Mouse (Mus musculus): ENCODE results near the gene Ddx59. TPM values are rescaled to one million over a fixed set of nuclear protein-coding genes. Genes with fewer than 3 reads are reported as not detected.
A peak's percentile ranks its signal among the peaks of the same experiment; 100 is the strongest.

Ddx59 gene
- polyA plus RNA-seq, 1 experiment from 2014 or later, result 17.2 TPM

- Histone ChIP-seq H3K9me3 (no peaks in the 10 kb centered on the region), H3K4me3 (no peak overlapping the region), H3K9ac (no peak overlapping the region), H3K27ac (no peak overlapping the region), H3K27me3 (no peaks in the 10 kb centered on the region), H3K4me2 (no peak overlapping the region), H3K36me3 (no peaks in the 10 kb centered on the region), H3K4me1 (no peaks in the 10 kb centered on the region)
- 77% methylated on average over 5 of the region's 5 CpGs for WGBS
- ATAC-seq (ENCODE audit: borderline replicate concordance, extremely low read depth, low FRiP score, low TSS enrichment), result no peak
Observed at GRCm38 (mm10) chr1:136452421-136452820, 37.4 kb downstream of the Ddx59 start.

- Histone ChIP-seq H3K4me3 (no peak overlapping the region), H3K4me1 (no peaks in the 10 kb centered on the region), H3K27me3 (no peaks in the 10 kb centered on the region), H3K36me3 (no peaks in the 10 kb centered on the region), H3K27ac (no peak overlapping the region), H3K4me2 (no peak overlapping the region), H3K9ac (no peak overlapping the region), H3K9me3 (no peaks in the 10 kb centered on the region)
- ATAC-seq (ENCODE audit: borderline replicate concordance, extremely low read depth, low FRiP score, low TSS enrichment), result no peak
- WGBS, result 65% methylated on average over 17 of the region's 17 CpGs
Observed at GRCm38 (mm10) chr1:136455756-136456585, 40.9 kb downstream of the Ddx59 start.

- Histone ChIP-seq H3K9me3 (no peaks in the 10 kb centered on the region), H3K4me2 (no peak overlapping the region), H3K36me3 (no peaks in the 10 kb centered on the region), H3K4me3 (no peak overlapping the region), H3K27ac (no peak overlapping the region), H3K9ac (no peak overlapping the region), H3K27me3 (no peaks in the 10 kb centered on the region), H3K4me1 (no peaks in the 10 kb centered on the region)
- WGBS, result 69% methylated on average over 6 of the region's 6 CpGs
- ATAC-seq (ENCODE audit: borderline replicate concordance, extremely low read depth, low FRiP score, low TSS enrichment), result no peak
Observed at GRCm38 (mm10) chr1:136456741-136457140, 41.7 kb downstream of the Ddx59 start.

GRCm38 (mm10) chr1:136457403-136457802, 42.3 kb downstream of the Ddx59 start:
- Histone ChIP-seq H3K4me2 (no peak overlapping the region), H3K27ac (no peak overlapping the region), H3K36me3 (no peaks in the 10 kb centered on the region), H3K4me1 (no peaks in the 10 kb centered on the region), H3K27me3 (no peaks in the 10 kb centered on the region), H3K4me3 (no peak overlapping the region), H3K9ac (no peak overlapping the region), H3K9me3 (no peaks in the 10 kb centered on the region)
- WGBS, result 75% methylated on average over 4 of the region's 4 CpGs
- ATAC-seq (ENCODE audit: borderline replicate concordance, extremely low read depth, low FRiP score, low TSS enrichment), result no peak

DNA sequence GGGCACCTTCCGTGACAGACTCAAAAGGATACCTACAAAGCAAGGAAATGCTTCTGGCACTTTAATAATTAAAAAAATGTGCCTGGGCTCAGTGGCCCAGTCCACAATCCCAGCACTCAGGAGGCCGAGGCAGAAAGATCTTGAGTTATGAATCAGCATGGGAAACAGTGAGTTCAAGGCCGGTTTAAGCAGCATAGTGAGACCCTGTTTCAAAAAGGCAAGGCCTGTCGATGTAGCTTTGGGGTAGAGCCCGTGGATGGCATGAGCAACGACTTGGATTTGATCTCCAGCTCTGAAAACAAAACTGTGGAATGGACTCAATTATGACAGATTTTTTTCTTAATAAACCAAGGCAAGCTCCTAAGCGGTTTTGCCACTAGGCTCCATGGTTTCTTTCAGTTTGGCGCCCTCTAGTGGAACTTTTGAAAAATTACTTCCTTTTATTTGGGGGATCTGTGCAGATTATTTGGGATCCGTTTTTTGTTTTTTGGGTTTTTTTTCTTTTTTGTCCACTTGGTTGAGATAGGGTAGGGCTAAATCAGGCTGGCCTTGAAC, 43.7 kb downstream of the Ddx59 start:
- 30% methylated on average over 9 of the region's 9 CpGs for WGBS
- no peak overlapping the region for H3K4me3 ChIP-seq

GRCm38 (mm10) chr1:136462443-136462842, 47.4 kb downstream of the Ddx59 start:
- no peaks in the 10 kb centered on the region for H3K27me3 ChIP-seq
- peaks cover 9% of the 10 kb centered on the region for H3K4me1 ChIP-seq
- no peak for ATAC-seq (ENCODE audit: borderline replicate concordance, extremely low read depth, low FRiP score, low TSS enrichment)
- WGBS, result 39% methylated on average over 10 of the region's 10 CpGs
- no peak overlapping the region for H3K27ac ChIP-seq
- H3K9me3 ChIP-seq, result no peaks in the 10 kb centered on the region
- H3K4me2 ChIP-seq, result no peak overlapping the region
- no peak overlapping the region for H3K4me3 ChIP-seq
- no peak overlapping the region for H3K9ac ChIP-seq
- H3K36me3 ChIP-seq, result no peaks in the 10 kb centered on the region

More for the DNA sequence above, 43.7 kb downstream of the Ddx59 start:
- Histone ChIP-seq H3K36me3 (no peaks in the 10 kb centered on the region), H3K9ac (no peak overlapping the region), H3K4me1 (no peaks in the 10 kb centered on the region), H3K27ac (no peak overlapping the region), H3K4me2 (no peak overlapping the region), H3K9me3 (no peaks in the 10 kb centered on the region), H3K27me3 (no peaks in the 10 kb centered on the region)
- ATAC-seq (ENCODE audit: borderline replicate concordance, extremely low read depth, low FRiP score, low TSS enrichment), result no peak

DNA sequence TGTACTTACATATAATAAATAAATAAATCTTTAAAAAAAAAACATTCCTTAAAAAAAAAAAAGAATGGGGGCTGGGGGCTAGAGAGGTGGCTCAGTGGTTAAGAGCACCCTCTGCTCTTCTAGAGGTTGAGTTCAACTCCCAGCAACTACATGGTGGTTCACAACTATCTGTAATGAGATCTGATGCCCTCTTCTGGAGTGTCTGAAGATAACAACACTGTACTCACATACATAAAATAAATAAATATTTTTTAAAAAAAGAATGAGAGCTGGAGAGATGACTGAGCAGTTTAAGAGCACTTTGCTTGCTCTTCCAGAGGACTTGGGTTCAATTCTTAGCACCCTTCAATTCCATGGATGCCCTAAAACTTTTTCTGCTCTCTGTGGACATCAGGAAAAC, 50.1 kb downstream of the Ddx59 start:
- Histone ChIP-seq H3K9me3 (no peaks in the 10 kb centered on the region), H3K9ac (no peak overlapping the region), H3K4me1 (peaks cover 23% of the 10 kb centered on the region), H3K27me3 (no peaks in the 10 kb centered on the region), H3K27ac (no peak overlapping the region), H3K4me3 (no peak overlapping the region), H3K4me2 (no peak overlapping the region), H3K36me3 (peaks cover 17% of the 10 kb centered on the region)
- no peak for ATAC-seq (ENCODE audit: borderline replicate concordance, extremely low read depth, low FRiP score, low TSS enrichment)

DNA sequence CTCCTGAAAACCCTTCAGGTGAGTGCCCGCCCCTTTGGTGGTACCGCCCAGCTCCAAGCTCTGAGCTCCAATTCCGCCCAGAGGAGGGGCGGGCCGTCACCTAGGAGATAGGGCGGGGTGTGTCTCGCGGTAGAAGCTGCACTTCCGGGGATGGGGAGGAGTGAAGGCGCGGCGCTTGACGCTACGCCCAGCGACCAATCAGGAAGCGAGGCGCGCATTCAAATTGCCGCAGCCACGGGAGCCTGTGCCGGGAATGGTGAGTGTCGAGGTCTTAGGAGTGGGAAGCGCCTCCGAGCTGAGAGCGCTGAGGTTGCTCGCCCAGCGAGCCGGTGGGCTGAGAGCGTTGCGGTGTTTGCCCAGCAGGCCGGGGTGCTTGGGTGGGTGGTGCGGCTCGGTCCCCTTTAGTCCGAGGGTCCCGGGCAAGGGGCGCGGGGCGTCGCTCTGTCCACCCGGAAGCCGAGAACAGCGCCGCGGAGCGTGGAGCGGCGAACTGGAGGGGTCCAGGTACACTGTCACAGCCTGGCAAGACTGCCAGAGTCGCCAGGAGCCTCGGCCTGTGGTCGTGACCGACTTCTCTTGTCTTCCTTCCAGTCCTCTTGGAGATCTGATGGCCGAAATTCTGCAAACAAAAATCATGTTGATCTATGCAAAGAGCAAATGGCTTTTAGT, 51.2 kb downstream of the Ddx59 start, which contains the start of gene Kif14:
Gene Kif14 (plus strand): TSS at position 201 of the 669 bp plus-strand sequence.
- H3K4me1 ChIP-seq, result peaks cover 27% of the 10 kb centered on the region
- ATAC-seq (ENCODE audit: borderline replicate concordance, extremely low read depth, low FRiP score, low TSS enrichment), result peak; percentile 99
- 0 out of 2 replicates have a peak within 1 kb of the TSS, but pooled peaks have one; percentile 50 for H3K27ac ChIP-seq
- no peaks in the 10 kb centered on the region for H3K9me3 ChIP-seq
- peaks cover 21% of the 10 kb centered on the region for H3K36me3 ChIP-seq
- no peaks in the 10 kb centered on the region for H3K27me3 ChIP-seq
- H3K9ac ChIP-seq, result peak within 1 kb of the TSS; percentile 75
- H3K4me3 ChIP-seq, result peak within 1 kb of the TSS; percentile 75
- peak within 1 kb of the TSS; percentile 96 for H3K4me2 ChIP-seq
- WGBS, result under 1% methylated on average over 51 of the region's 52 CpGs

GRCm38 (mm10) chr1:136469408-136469807, 54.3 kb downstream of the Ddx59 start:
- no peaks in the 10 kb centered on the region for H3K9me3 ChIP-seq
- no peaks in the 10 kb centered on the region for H3K27me3 ChIP-seq
- no peak overlapping the region for H3K4me2 ChIP-seq
- peaks cover 46% of the 10 kb centered on the region for H3K36me3 ChIP-seq
- H3K4me3 ChIP-seq, result no peak overlapping the region
- H3K9ac ChIP-seq, result no peak overlapping the region
- no peak for ATAC-seq (ENCODE audit: borderline replicate concordance, extremely low read depth, low FRiP score, low TSS enrichment)
- H3K27ac ChIP-seq, result no peak overlapping the region
- peaks cover 27% of the 10 kb centered on the region for H3K4me1 ChIP-seq
- WGBS, result 85% methylated on average over 4 of the region's 4 CpGs

DNA sequence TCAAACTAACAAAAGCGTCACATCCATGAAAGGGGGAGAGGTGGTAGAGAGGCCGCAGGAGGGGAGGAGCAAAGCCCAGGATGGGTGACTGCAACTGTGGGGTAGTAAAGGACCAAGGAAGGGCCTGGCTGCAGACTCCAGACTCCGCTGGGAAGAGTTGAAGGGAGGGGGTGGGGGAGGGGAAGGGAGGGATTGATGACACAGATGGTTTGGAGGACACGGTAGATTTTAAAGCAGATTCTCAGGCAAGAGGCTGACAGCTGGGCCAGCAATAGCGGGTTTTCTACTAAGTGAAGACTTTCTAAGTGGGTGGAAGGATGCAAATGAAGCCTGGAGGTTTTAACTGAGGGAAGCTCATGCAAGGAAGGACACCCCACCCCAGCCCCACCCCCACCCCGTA, 55.4 kb downstream of the Ddx59 start:
- no peak overlapping the region for H3K4me2 ChIP-seq
- H3K4me1 ChIP-seq, result peaks cover 27% of the 10 kb centered on the region
- H3K36me3 ChIP-seq, result peaks cover 48% of the 10 kb centered on the region
- H3K27ac ChIP-seq, result no peak overlapping the region
- no peaks in the 10 kb centered on the region for H3K27me3 ChIP-seq
- H3K4me3 ChIP-seq, result no peak overlapping the region
- H3K9ac ChIP-seq, result no peak overlapping the region
- 26% methylated on average over 6 of the region's 6 CpGs for whole genome bisulfite sequencing
- no peaks in the 10 kb centered on the region for H3K9me3 ChIP-seq
- ATAC-seq (ENCODE audit: borderline replicate concordance, extremely low read depth, low FRiP score, low TSS enrichment), result no peak
